Mouse (Mus musculus): ENCODE measurements around the gene Cox8b. TPM values are rescaled to one million over a fixed set of nuclear protein-coding genes. Genes with fewer than 3 reads are reported as not detected.

Gene Cox8b
- total RNA-seq, 2 experiments from 2014 or later, result 2.0 TPM; not detected in 1

- no peak for DNase-seq (ENCODE audit: extremely low spot score in 1 of 2, low spot score in 2 of 2)
- peak within 1 kb of the TSS; percentile 75 for H3K4me3 ChIP-seq
- peak within 1 kb of the TSS; percentile 90 for H3K27ac ChIP-seq
- intact Hi-C loops (cut with DNase I), result loop anchor here (1.0 to 5.0 kb wide), 2 partner anchors 24 to 314 kb away; partner anchors contain the start of genes Rnh1 and Sirt3
- TF ChIP-seq CTCF (IDR thresholded peaks at IDR 0.05), result no peak
Measured at GRCm38 (mm10) chr7:140857550-140858505, 42.4 kb downstream of the Cox8b start, which contains the start of gene Bet1l. Gene Bet1l (minus strand): TSS chr7:140857577.

GRCm38 (mm10) chr7:140856785-140857549 lies 43.3 kb downstream of the Cox8b start, which contains the start of gene Ric8a:
Gene Ric8a (plus strand): TSS chr7:140856957.
- intact Hi-C loops (cut with DNase I), result loop anchor here (1.0 to 5.0 kb wide), 2 partner anchors 25 to 315 kb away; partner anchors contain the start of genes Rnh1 and Sirt3
- Histone ChIP-seq H3K4me3 (peak within 1 kb of the TSS; percentile 75), H3K27ac (peak within 1 kb of the TSS; percentile 90)
- peak; percentile 86 to 89 for DNase-seq (ENCODE audit: extremely low spot score in 1 of 2, low spot score in 2 of 2)
- TF ChIP-seq CTCF (IDR thresholded peaks at IDR 0.05), result no peak

GRCm38 (mm10) chr7:140855860-140856784 lies 44.1 kb downstream of the Cox8b start, which contains the start of gene Gm45785:
Gene Gm45785 (minus strand): TSS chr7:140856331.
- no peak for TF ChIP-seq CTCF (IDR thresholded peaks at IDR 0.05)

GRCm38 (mm10) chr7:140855181-140855580 lies 45.1 kb downstream of the Cox8b start:
- Histone ChIP-seq H3K27ac (peak overlapping the region; percentile 90), H3K4me3 (peak overlapping the region; percentile 75)
- TF ChIP-seq CTCF (IDR thresholded peaks at IDR 0.05), result no peak
- intact Hi-C loops (cut with DNase I), result loop anchor here (5.0 kb wide), 1 partner anchor 317 kb away; the partner anchor contains the start of gene Rnh1
- no peak for DNase-seq (ENCODE audit: extremely low spot score in 1 of 2, low spot score in 2 of 2)

More at GRCm38 (mm10) chr7:140855860-140856784, 44.1 kb downstream of the Cox8b start, which contains the start of gene Gm45785:
- intact Hi-C loops (cut with DNase I), result loop anchor here (5.0 kb wide), 1 partner anchor 316 kb away; the partner anchor contains the start of gene Rnh1
- peak within 1 kb of the TSS; percentile 90 for H3K27ac ChIP-seq
- peak within 1 kb of the TSS; percentile 75 for H3K4me3 ChIP-seq
- peak; percentile 74 to 82 for DNase-seq (ENCODE audit: extremely low spot score in 1 of 2, low spot score in 2 of 2)

- Histone ChIP-seq H3K4me3 (no peak overlapping the region), H3K27ac (no peak overlapping the region)
- DNase-seq (ENCODE audit: extremely low spot score in 1 of 2, low spot score in 2 of 2), result no peak
- intact Hi-C loops (cut with DNase I), result no loop called here
- no peak for TF ChIP-seq CTCF (IDR thresholded peaks at IDR 0.05)
Measured at GRCm38 (mm10) chr7:140854483-140854882, 45.8 kb downstream of the Cox8b start.

GRCm38 (mm10) chr7:140853386-140853785 lies 46.9 kb downstream of the Cox8b start:
- no peak for TF ChIP-seq CTCF (IDR thresholded peaks at IDR 0.05)
- no peak overlapping the region for H3K27ac ChIP-seq
- intact Hi-C loops (cut with DNase I), result no loop called here
- H3K4me3 ChIP-seq, result no peak overlapping the region
- DNase-seq (ENCODE audit: extremely low spot score in 1 of 2, low spot score in 2 of 2), result no peak

GRCm38 (mm10) chr7:140851916-140852315 lies 48.3 kb downstream of the Cox8b start:
- intact Hi-C loops (cut with DNase I), result no loop called here
- Histone ChIP-seq H3K27ac (no peak overlapping the region), H3K4me3 (no peak overlapping the region)
- TF ChIP-seq CTCF (IDR thresholded peaks at IDR 0.05), result no peak
- DNase-seq (ENCODE audit: extremely low spot score in 1 of 2, low spot score in 2 of 2), result no peak

Other genes with a start within 250 kb of the Cox8b start
- under 1 TPM; 0.05 to 0.09 TPM for gene Olfr539, start 240.5 kb downstream of the Cox8b start, total RNA-seq (2021)
- not detected for gene Olfr45, start 218.5 kb downstream of the Cox8b start, total RNA-seq (2021)
- gene Olfr541, start 203.2 kb downstream of the Cox8b start, total RNA-seq (2021), result not detected
- gene Cyp2e1, start 136.7 kb downstream of the Cox8b start, total RNA-seq (2021), result not detected
- gene Syce1, start 112.6 kb downstream of the Cox8b start, total RNA-seq (2021), result under 1 TPM; 0.32 to 0.47 TPM
- 10 to 100 TPM; 29.1 to 31.2 TPM for gene Zfp941, start 78.3 kb downstream of the Cox8b start, total RNA-seq (2021)
- gene Urah, start 65.4 kb downstream of the Cox8b start, total RNA-seq (2021), result 1 to 10 TPM; 3.9 to 5.9 TPM
- not detected for gene Scgb1c1, start 54.9 kb downstream of the Cox8b start, total RNA-seq (2021)
- not detected for gene Odf3, start 52.6 kb downstream of the Cox8b start, total RNA-seq (2021)
- gene Gm45785, start 44.1 kb downstream of the Cox8b start, total RNA-seq (2021), result 1 to 10 TPM; 1.5 to 2.6 TPM
- gene Ric8a, start 43.5 kb downstream of the Cox8b start, total RNA-seq (2021), result 10 to 100 TPM; 62.1 to 74.2 TPM
- 10 to 100 TPM; 24.6 to 24.8 TPM for gene Bet1l, start 42.9 kb downstream of the Cox8b start, total RNA-seq (2021)
- gene Psmd13, start 18.5 kb downstream of the Cox8b start, total RNA-seq (2021), result 100 to 1,000 TPM; 101 to 107 TPM
- 10 to 100 TPM; 72.2 to 76.5 TPM for gene Sirt3, start 18.1 kb downstream of the Cox8b start, total RNA-seq (2021)
- 1 to 10 TPM in 1 of 2 experiments, under 1 TPM in 1; 0.68 to 1.2 TPM for gene Nlrp6, start 20.5 kb upstream of the Cox8b start, total RNA-seq (2021)
- 1 to 10 TPM; 4.5 to 4.7 TPM for gene Pgghg, start 40.9 kb upstream of the Cox8b start, total RNA-seq (2021)
- not detected for gene Ifitm5, start 49.8 kb upstream of the Cox8b start, total RNA-seq (2021)
- gene Gm45717, start 55.5 kb upstream of the Cox8b start, total RNA-seq (2021), result not detected
- 10 to 100 TPM; 10.8 to 17.7 TPM for gene Ifitm2, start 55.5 kb upstream of the Cox8b start, total RNA-seq (2021)
- gene Ifitm1, start 66.8 kb upstream of the Cox8b start, total RNA-seq (2021), result 1 to 10 TPM; 3.7 to 5.8 TPM
- 10 to 100 TPM; 10.9 to 16.7 TPM for gene Ifitm3, start 110.3 kb upstream of the Cox8b start, total RNA-seq (2021)
- gene Ifitm6, start 117.5 kb upstream of the Cox8b start, total RNA-seq (2021), result under 1 TPM in 1 of 2 experiments, not detected in 1; 0.57 TPM
- gene Gm17387, start 128.7 kb upstream of the Cox8b start, total RNA-seq (2021), result not detected
- gene B4galnt4, start 160.7 kb upstream of the Cox8b start, total RNA-seq (2021), result 10 to 100 TPM; 87.4 to 95.9 TPM
- gene Pkp3, start 177.8 kb upstream of the Cox8b start, total RNA-seq (2021), result not detected
- gene Sigirr, start 200.1 kb upstream of the Cox8b start, total RNA-seq (2021), result 1 to 10 TPM; 1.7 to 3.4 TPM
- not detected for gene Ano9, start 217.4 kb upstream of the Cox8b start, total RNA-seq (2021)
- gene Ptdss2, start 221.9 kb upstream of the Cox8b start, total RNA-seq (2021), result 10 to 100 TPM; 46.9 to 51.6 TPM